Mouse (Mus musculus): ENCODE results near the gene 1600014C23Rik.

- TF ChIP-seq POLR2A (IDR thresholded peaks at IDR 0.05; ENCODE audit: low read depth, low read length) = no peak
- no peak for TF ChIP-seq CTCF (IDR thresholded peaks at IDR 0.05; ENCODE audit: extremely low read depth, insufficient read depth, insufficient read length, insufficient replicate concordance)
Measured at GRCm38 (mm10) chr17:45767536-45768146, 34.0 kb upstream of the 1600014C23Rik start.

All from spleen, adult 2 months (tissue).